Mouse (Mus musculus) hindbrain, embryonic 14.5 days (tissue): ENCODE measurements around the gene Tbx21. TPM values are rescaled to one million over a fixed set of nuclear protein-coding genes. Genes with fewer than 3 reads are reported as not detected.
A peak's percentile ranks its signal among the peaks of the same experiment; 100 is the strongest.

Source experiments
- ATAC-seq: fragments of 200-750 bp; cut with Nextera tagmentation; 2 replicates; pipeline ENCODE4 v1.8.0; 2017; ENCODE audit warnings: moderate number of reproducible peaks, mild to moderate bottlenecking, moderate TSS enrichment, moderate library complexity; ENCODE audit not compliant: low FRiP score
- DNase-seq: peaks from one replicate; pipeline ENCODE4 v3.0.0-alpha.2; 2015; ENCODE audit warnings: low spot score
- H3K27ac ChIP-seq: fragments of 300-500 bp; sonication (generic); 2 replicates; pipeline ENCODE4 v1.5.1; 2014; ENCODE audit warnings: mild to moderate bottlenecking, moderate library complexity
- H3K27me3 ChIP-seq: fragments of 300-500 bp; sonication (generic); 2 replicates; pipeline ENCODE4 v1.6.1; 2014; ENCODE audit warnings: mild to moderate bottlenecking, low read length, mixed read lengths; ENCODE audit not compliant: control insufficient read depth, insufficient read depth
- H3K36me3 ChIP-seq: fragments of 300-500 bp; sonication (generic); replicated peaks from 2 replicates; pipeline ENCODE4 v1.6.1; 2014; ENCODE audit not compliant: control insufficient read depth, insufficient read depth
- H3K4me1 ChIP-seq: fragments of 300-500 bp; sonication (generic); replicated peaks from 2 replicates; pipeline ENCODE4 v1.6.1; 2014; ENCODE audit warnings: antibody characterized with exemption, low read length, mixed read lengths; ENCODE audit not compliant: control insufficient read depth, insufficient read depth
- H3K4me2 ChIP-seq: fragments of 300-500 bp; sonication (generic); replicated peaks from 2 replicates; pipeline ENCODE4 v1.6.1; 2014; ENCODE audit warnings: mild to moderate bottlenecking, moderate library complexity
- H3K4me3 ChIP-seq: fragments of 300-500 bp; sonication (generic); replicated peaks from 2 replicates; pipeline ENCODE4 v1.5.1; 2014; ENCODE audit warnings: mild to moderate bottlenecking, low read length
- H3K9ac ChIP-seq: fragments of 300-500 bp; sonication (generic); 2 replicates; pipeline ENCODE4 v1.6.1; 2014
- H3K9me3 ChIP-seq: fragments of 300-500 bp; sonication (generic); 2 replicates; pipeline ENCODE4 v1.6.1; 2016; ENCODE audit warnings: low read length; ENCODE audit not compliant: control insufficient read depth
- WGBS: fragments of 180-500 bp; shearing (Covaris S2); extraction: QIAGEN DNeasy Blood & Tissue Kit; methylation state at CpG from one replicate; pipeline ENCODE4 v1.1.7; 2014; 5-methylcytosine and 5-hydroxymethylcytosine counted together
- polyA plus RNA-seq: library from polyadenylated mRNA; unstranded; fragments of >200 nt; fragmentation: Nextera tagmentation; extraction: Ambion mirVana; gene quantifications from 2 replicates; pipeline ENCODE4 v1.2.1, GENCODE M21; 2014

The Tbx21 gene
- polyA plus RNA-seq, 1 experiment from 2014 or later, result not detected

GRCm38 (mm10) chr11:97103163-97104090 lies 11.7 kb downstream of the Tbx21 start:
- ATAC-seq (no peak), DNase-seq (no peak)
- Histone ChIP-seq H3K4me3 (no peak overlapping the region), H3K36me3 (no peaks in the 10 kb centered on the region), H3K4me2 (no peak overlapping the region), H3K27ac (no peak overlapping the region), H3K4me1 (no peaks in the 10 kb centered on the region), H3K9me3 (no peaks in the 10 kb centered on the region), H3K9ac (no peak overlapping the region), H3K27me3 (no peaks in the 10 kb centered on the region; the same call in 1 of the 2 replicates)
- whole genome bisulfite sequencing, result 93% methylated on average over 10 of the region's 10 CpGs

- Histone ChIP-seq H3K27ac (no peak overlapping the region), H3K4me1 (no peaks in the 10 kb centered on the region), H3K27me3 (no peaks in the 10 kb centered on the region; the same call in 1 of the 2 replicates), H3K9ac (no peak overlapping the region), H3K36me3 (no peaks in the 10 kb centered on the region), H3K9me3 (no peaks in the 10 kb centered on the region), H3K4me3 (no peak overlapping the region), H3K4me2 (no peak overlapping the region)
- DNase-seq, result peak; percentile 50
- no peak for ATAC-seq
- WGBS, result 22% methylated on average over 9 of the region's 9 CpGs
These were observed 13.4 kb downstream of the Tbx21 start for GRCm38 (mm10) chr11:97101722-97102121.

- 24% methylated on average over 18 of the region's 18 CpGs for WGBS
- no peak overlapping the region for H3K4me3 ChIP-seq
- DNase-seq, result no peak
These were observed 16.3 kb downstream of the Tbx21 start for GRCm38 (mm10) chr11:97098791-97099190.

GRCm38 (mm10) chr11:97094600-97094999 lies 20.5 kb downstream of the Tbx21 start:
- H3K27ac ChIP-seq, result no peak overlapping the region
- H3K4me3 ChIP-seq, result no peak overlapping the region
- H3K9me3 ChIP-seq, result no peaks in the 10 kb centered on the region
- H3K4me2 ChIP-seq, result no peak overlapping the region
- H3K9ac ChIP-seq, result no peak overlapping the region
- no peaks in the 10 kb centered on the region for H3K36me3 ChIP-seq
- 73% methylated on average over 2 of the region's 2 CpGs for WGBS
- no peaks in the 10 kb centered on the region for H3K4me1 ChIP-seq
- no peak for ATAC-seq
- no peaks in the 10 kb centered on the region; the same call in 1 of the 2 replicates for H3K27me3 ChIP-seq
- DNase-seq, result no peak

More at GRCm38 (mm10) chr11:97098791-97099190, 16.3 kb downstream of the Tbx21 start:
- H3K9me3 ChIP-seq, result no peaks in the 10 kb centered on the region
- H3K27ac ChIP-seq, result no peak overlapping the region
- no peak for ATAC-seq
- H3K4me2 ChIP-seq, result no peak overlapping the region
- H3K4me1 ChIP-seq, result no peaks in the 10 kb centered on the region
- no peaks in the 10 kb centered on the region; the same call in 1 of the 2 replicates for H3K27me3 ChIP-seq
- H3K9ac ChIP-seq, result no peak overlapping the region
- no peaks in the 10 kb centered on the region for H3K36me3 ChIP-seq

- Histone ChIP-seq H3K36me3 (no peaks in the 10 kb centered on the region), H3K9me3 (peaks cover 6% of the 10 kb centered on the region; the same call in 1 of the 2 replicates), H3K4me1 (0 out of 2 replicates have a peak, but pooled peaks cover 5% of the 10 kb centered on the region), H3K27me3 (no peaks in the 10 kb centered on the region), H3K27ac (no peak overlapping the region), H3K4me3 (no peak overlapping the region), H3K4me2 (no peak overlapping the region), H3K9ac (no peak overlapping the region)
- ATAC-seq (no peak), DNase-seq (no peak)
- whole genome bisulfite sequencing, result 77% methylated on average over 6 of the region's 6 CpGs
These were observed 28.8 kb downstream of the Tbx21 start for GRCm38 (mm10) chr11:97086365-97086764.

GRCm38 (mm10) chr11:97084821-97085505 lies 30.2 kb downstream of the Tbx21 start:
- Histone ChIP-seq H3K36me3 (no peaks in the 10 kb centered on the region), H3K4me2 (no peak overlapping the region), H3K9me3 (peaks cover 6% of the 10 kb centered on the region; the same call in 1 of the 2 replicates), H3K4me1 (0 out of 2 replicates have a peak, but pooled peaks cover 5% of the 10 kb centered on the region), H3K4me3 (no peak overlapping the region), H3K27ac (no peak overlapping the region), H3K9ac (no peak overlapping the region), H3K27me3 (no peaks in the 10 kb centered on the region)
- ATAC-seq, result no peak
- DNase-seq, result no peak
- WGBS, result 88% methylated on average over 15 of the region's 15 CpGs

GRCm38 (mm10) chr11:97083401-97084140 lies 31.6 kb downstream of the Tbx21 start:
- no peak for ATAC-seq
- no peaks in the 10 kb centered on the region for H3K36me3 ChIP-seq
- no peak overlapping the region for H3K27ac ChIP-seq
- H3K4me2 ChIP-seq, result 0 out of 2 replicates have a peak overlapping the region, but pooled peaks have one; percentile 5
- H3K9me3 ChIP-seq, result peaks cover 2% of the 10 kb centered on the region; the same call in 1 of the 2 replicates
- WGBS, result 42% methylated on average over 22 of the region's 22 CpGs
- DNase-seq, result no peak
- H3K4me1 ChIP-seq, result 0 out of 2 replicates have a peak, but pooled peaks cover 5% of the 10 kb centered on the region
- H3K27me3 ChIP-seq, result no peaks in the 10 kb centered on the region
- H3K9ac ChIP-seq, result no peak overlapping the region
- no peak overlapping the region for H3K4me3 ChIP-seq

- no peaks in the 10 kb centered on the region for H3K27me3 ChIP-seq
- 0 out of 2 replicates have a peak, but pooled peaks cover 5% of the 10 kb centered on the region for H3K4me1 ChIP-seq
- H3K9ac ChIP-seq, result no peak overlapping the region
- H3K9me3 ChIP-seq, result no peaks in the 10 kb centered on the region
- no peak overlapping the region for H3K4me2 ChIP-seq
- no peak overlapping the region for H3K4me3 ChIP-seq
- WGBS, result 46% methylated on average over 11 of the region's 11 CpGs
- H3K27ac ChIP-seq, result no peak overlapping the region
- H3K36me3 ChIP-seq, result no peaks in the 10 kb centered on the region
- ATAC-seq, result no peak
- DNase-seq, result no peak
These were observed 32.2 kb downstream of the Tbx21 start for GRCm38 (mm10) chr11:97082977-97083376.
